Mouse (Mus musculus) liver, embryonic 14 days (tissue): ENCODE results near the gene Was. TPM values are rescaled to one million over a fixed set of nuclear protein-coding genes. Genes with fewer than 3 reads are reported as not detected.

Experiments used
- polyA plus RNA-seq: library from polyadenylated mRNA; depleted of rRNA; stranded (reverse); fragments of >200 nt; gene quantifications from 2 replicates; pipeline ENCODE4 v1.2.3, GENCODE M21; 2012; rRNA removed

Gene Was
- 9.5 and 11.2 TPM in 2 replicates for polyA plus RNA-seq

GRCm38 (mm10) chrX:8090346-8090953 is at the start of gene Was:
TSS of gene Was (minus strand) at chrX:8090498.

DNA sequence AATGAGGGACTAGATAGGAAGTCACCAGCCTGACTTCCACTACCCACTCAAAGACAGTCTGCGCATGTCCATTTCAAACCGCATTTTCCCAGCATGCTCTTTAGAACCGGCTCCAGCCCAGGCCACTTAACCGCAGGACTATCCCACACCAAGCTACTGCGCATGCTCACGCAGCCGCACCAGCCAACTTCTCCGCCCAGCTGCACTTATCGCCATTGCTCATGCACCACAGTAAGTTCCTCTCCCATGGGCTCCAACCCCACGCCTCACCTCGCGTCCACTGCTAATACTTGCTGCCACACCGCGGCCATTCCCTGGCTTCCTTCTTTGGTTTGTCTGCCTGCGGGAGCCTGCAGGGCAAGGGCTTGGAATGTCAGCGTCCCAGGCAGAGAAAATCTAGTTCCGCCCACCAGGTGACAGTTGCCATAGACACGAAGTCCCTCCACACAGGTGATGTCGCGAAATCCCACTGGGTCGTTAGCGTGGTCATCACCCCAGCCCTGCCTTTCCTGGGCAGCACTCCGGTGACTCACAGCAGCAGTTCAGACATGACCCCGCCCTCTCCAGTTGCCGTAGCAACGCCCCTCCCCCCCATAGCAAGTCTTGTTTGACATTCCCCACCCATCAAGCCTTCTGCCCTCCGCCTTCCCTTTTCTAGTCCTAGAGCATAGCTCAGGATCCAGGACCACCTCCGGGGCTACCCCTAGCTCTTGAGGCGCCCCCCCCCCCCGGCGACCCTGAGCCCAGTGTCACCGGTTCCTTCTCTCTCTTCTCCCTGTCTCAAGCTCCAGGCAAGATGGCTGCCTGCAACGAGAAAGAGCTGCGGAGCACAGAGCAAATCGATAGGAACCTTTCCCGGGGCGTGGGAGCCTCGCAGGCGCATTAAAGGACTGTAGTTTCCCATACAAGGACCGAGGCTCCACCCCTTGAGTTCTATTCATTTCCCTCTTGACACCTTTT is 42.0 kb upstream of the Was start, which contains the start of gene Wdr13:
Wdr13 (minus strand) TSS at position 876 of the 960 bp plus-strand sequence.

DNA sequence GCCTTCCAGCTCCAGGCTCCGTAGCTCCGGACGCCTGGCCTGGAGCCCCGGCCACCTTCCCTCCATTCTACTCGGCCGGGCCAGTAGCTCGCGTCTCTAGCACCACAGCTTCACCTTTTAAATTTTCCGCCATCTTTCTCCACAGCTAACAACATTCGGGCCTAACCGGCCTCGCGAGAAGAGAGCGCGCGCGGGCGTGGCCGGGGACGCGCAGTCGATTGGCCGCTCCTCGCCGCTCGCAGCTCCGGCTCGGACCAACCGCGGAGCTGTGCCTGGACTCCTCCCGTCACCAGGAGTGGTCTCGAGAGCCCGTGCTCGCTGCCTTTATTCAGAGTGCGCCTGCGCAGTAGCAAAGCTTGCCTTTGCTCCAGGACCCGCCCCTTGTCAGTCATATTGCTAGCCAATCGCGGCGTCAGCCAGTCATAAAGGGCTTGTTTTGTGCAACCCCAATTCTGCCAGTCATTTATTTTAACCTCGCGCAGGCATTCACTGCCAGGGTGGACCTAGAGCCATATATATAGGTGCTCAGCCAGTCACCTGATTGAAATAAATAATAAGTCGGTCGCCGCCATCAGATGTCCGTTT is 15.8 kb downstream of the Was start, which contains the start of gene Suv39h1:
Suv39h1 (minus strand) TSS at position 331 of the 585 bp plus-strand sequence.

Other genes starting within 250 kb of the Was start
- 24.6 and 36.1 TPM in 2 replicates for gene Otud5, start 249.1 kb downstream of the Was start, polyA plus RNA-seq
- 2.7 and 3.1 TPM in 2 replicates for gene Pim2, start 212.2 kb downstream of the Was start, polyA plus RNA-seq
- 12.3 and 14.3 TPM in 2 replicates for gene Slc35a2, start 206.5 kb downstream of the Was start, polyA plus RNA-seq
- 48.7 and 50.7 TPM in 2 replicates for gene Pqbp1, start 191.2 kb downstream of the Was start, polyA plus RNA-seq
- gene Timm17b, start 191.1 kb downstream of the Was start, polyA plus RNA-seq: 17.0 and 19.4 TPM in 2 replicates
- gene Gm10491, start 182.7 kb downstream of the Was start, polyA plus RNA-seq: not detected in 2 replicates
- not detected in 2 replicates for gene Gm10490, start 181.0 kb downstream of the Was start, polyA plus RNA-seq
- gene Pcsk1n, start 170.7 kb downstream of the Was start, polyA plus RNA-seq: 0.01 and 0.02 TPM in 2 replicates
- not detected in 2 replicates for gene Eras, start 161.9 kb downstream of the Was start, polyA plus RNA-seq
- 10.6 and 11.4 TPM in 2 replicates for gene Hdac6, start 142.6 kb downstream of the Was start, polyA plus RNA-seq
- gene Gata1, start 112.4 kb downstream of the Was start, polyA plus RNA-seq: 97.0 and 119 TPM in 2 replicates
- gene Glod5, start 72.0 kb downstream of the Was start, polyA plus RNA-seq: 0.09 TPM in 1 of 2 replicates, not detected in the other
- gene Suv39h1, start 15.7 kb downstream of the Was start, polyA plus RNA-seq: 27.8 and 33.8 TPM in 2 replicates
- 14.9 and 16.9 TPM in 2 replicates for gene Wdr13, start 42.4 kb upstream of the Was start, polyA plus RNA-seq
- gene Rbm3, start 55.4 kb upstream of the Was start, polyA plus RNA-seq: 241 and 293 TPM in 2 replicates
- 4.2 and 5.1 TPM in 2 replicates for gene Tbc1d25, start 85.7 kb upstream of the Was start, polyA plus RNA-seq
- gene Ebp, start 103.0 kb upstream of the Was start, polyA plus RNA-seq: 24.0 and 26.6 TPM in 2 replicates
- gene Porcn, start 116.0 kb upstream of the Was start, polyA plus RNA-seq: 1.1 TPM in 2 replicates
- gene Ftsj1, start 161.9 kb upstream of the Was start, polyA plus RNA-seq: 21.8 and 26.1 TPM in 2 replicates
- 37.7 and 48.2 TPM in 2 replicates for gene Slc38a5, start 180.6 kb upstream of the Was start, polyA plus RNA-seq
- not detected in 2 replicates for gene Ssxb10, start 236.9 kb upstream of the Was start, polyA plus RNA-seq